Mouse (Mus musculus): ENCODE results near the gene Rnf227.

DNA sequence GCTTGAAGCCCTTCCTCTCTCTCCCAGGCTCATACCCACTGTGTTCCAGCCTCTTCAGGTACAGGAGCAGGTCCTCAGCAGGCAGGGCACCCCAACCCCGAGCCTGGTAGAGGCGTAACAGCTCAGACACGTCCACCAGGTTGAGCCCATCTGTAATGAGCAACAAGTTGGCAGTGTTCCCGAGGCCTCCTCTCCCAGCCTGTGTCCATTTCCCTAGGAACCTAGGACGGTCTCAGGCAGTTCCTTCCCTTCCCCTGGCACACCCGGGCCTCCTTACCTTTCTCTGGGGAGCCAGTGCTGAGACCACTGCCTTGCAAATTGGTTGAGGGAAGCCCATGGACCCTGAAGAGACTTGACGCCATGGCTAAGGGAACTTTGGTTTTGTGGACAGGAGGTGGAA lies 37.4 kb upstream of the Rnf227 start:
- TF ChIP-seq POLR2A (IDR thresholded peaks at IDR 0.05; ENCODE audit: borderline replicate concordance, insufficient read depth, low read length) (no peak), CTCF (IDR thresholded peaks at IDR 0.05; ENCODE audit: borderline replicate concordance, insufficient read depth, low read depth, low read length) (no peak)

All from cerebellum, adult 2 months (tissue).